Mouse (Mus musculus) brain, embryonic 14.5 days (tissue): ENCODE results near the gene Strn.

ENCODE experiments used
- CTCF ChIP-seq: fragments of 200-500 bp; IDR thresholded peaks from 2 replicates; pipeline ENCODE4 v1.5.1; 2012; ENCODE audit warnings: inconsistent platforms, mild to moderate bottlenecking, moderate library complexity, borderline replicate concordance; ENCODE audit not compliant: insufficient read depth, insufficient read length; ENCODE audit errors: extremely low read depth
- POLR2A ChIP-seq: fragments of 200-500 bp; IDR thresholded peaks from 2 replicates; pipeline ENCODE4 v1.6.1; 2012; ENCODE audit warnings: mild to moderate bottlenecking, inconsistent platforms, borderline replicate concordance; ENCODE audit not compliant: poor library complexity, insufficient read depth, insufficient read length, severe bottlenecking; ENCODE audit errors: extremely low read depth

GRCm38 (mm10) chr17:78640387-78640786 is 96.6 kb downstream of the Strn start:
- TF ChIP-seq POLR2A (no peak), CTCF (no peak)
